Mouse (Mus musculus): Measurements from ENCODE around the gene Olfr1294.

The Olfr1294 gene

GRCm38 (mm10) chr2:111540191-111540590 is at the start of gene Olfr1294:
Olfr1294 (minus strand) TSS chr2:111540291.
- DNase-seq (ENCODE audit: low spot score in 2 of 2) = no peak

GRCm38 (mm10) chr2:111569581-111569980 is 29.5 kb upstream of the Olfr1294 start, which contains the start of gene Olfr1295:
Olfr1295 (minus strand) TSS chr2:111569681.
- no peak for DNase-seq (ENCODE audit: low spot score in 2 of 2)

GRCm38 (mm10) chr2:111524903-111525302 is 15.2 kb downstream of the Olfr1294 start, which contains the start of gene Olfr1293-ps:
Olfr1293-ps (plus strand) TSS chr2:111525203.
- DNase-seq (ENCODE audit: low spot score in 2 of 2) = no peak

- no peak for DNase-seq (ENCODE audit: low spot score in 2 of 2)
Measured at GRCm38 (mm10) chr2:111517451-111517850, 22.6 kb downstream of the Olfr1294 start.

GRCm38 (mm10) chr2:111496880-111497279 is 43.2 kb downstream of the Olfr1294 start, which contains the start of gene Olfr1291-ps1:
Olfr1291-ps1 (plus strand) TSS chr2:111497180.
- no peak for DNase-seq (ENCODE audit: low spot score in 2 of 2)

GRCm38 (mm10) chr2:111493729-111494128 is 46.4 kb downstream of the Olfr1294 start, which contains the start of gene Olfr1290:
Olfr1290 (minus strand) TSS chr2:111493829.
- no peak for DNase-seq (ENCODE audit: low spot score in 2 of 2)
